Mouse (Mus musculus) cerebral cortex, adult 2 months (tissue): ENCODE measurements around the gene Fat3.

ENCODE experiments used
- WGBS: fragments of 180-500 bp; shearing (Covaris S2); methylation state at CpG from one replicate; pipeline ENCODE4 v1.1.7; 2018; 5-methylcytosine and 5-hydroxymethylcytosine counted together

Gene Fat3

GRCm38 (mm10) chr9:16501186-16501711 is at the start of gene Fat3:
TSS of gene Fat3 (minus strand) at chr9:16501285.
- WGBS = under 1% methylated on average over 21 of the region's 21 CpGs

- 66% methylated on average over 1 of the region's 1 CpGs for WGBS
Measured at GRCm38 (mm10) chr9:16532884-16533283, 31.8 kb upstream of the Fat3 start.

GRCm38 (mm10) chr9:16517543-16517942 is 16.5 kb upstream of the Fat3 start:
- 79% methylated on average over 1 of the region's 1 CpGs for WGBS

GRCm38 (mm10) chr9:16512005-16512404 is 10.9 kb upstream of the Fat3 start:
- WGBS = 62% methylated on average over 1 of the region's 1 CpGs

GRCm38 (mm10) chr9:16503776-16504175 is 2.7 kb upstream of the Fat3 start:
- WGBS = 65% methylated on average over 2 of the region's 2 CpGs

- 14% methylated on average over 13 of the region's 13 CpGs for WGBS
Measured at GRCm38 (mm10) chr9:16502673-16503343, 1.7 kb upstream of the Fat3 start.

GRCm38 (mm10) chr9:16501990-16502672 is 1.0 kb upstream of the Fat3 start:
- WGBS = under 1% methylated on average over 52 of the region's 52 CpGs

GRCm38 (mm10) chr9:16500382-16501185 is 501 bp downstream of the Fat3 start:
- WGBS = under 1% methylated on average over 41 of the region's 41 CpGs

- 1% methylated on average over 35 of the region's 35 CpGs for WGBS
Measured at GRCm38 (mm10) chr9:16499621-16500381, 1.3 kb downstream of the Fat3 start.

GRCm38 (mm10) chr9:16498876-16499275 is 2.2 kb downstream of the Fat3 start:
- WGBS = 12% methylated on average over 4 of the region's 4 CpGs

- 86% methylated on average over 1 of the region's 1 CpGs for WGBS
Measured at GRCm38 (mm10) chr9:16497361-16497760, 3.7 kb downstream of the Fat3 start.

- WGBS = 89% methylated on average over 3 of the region's 3 CpGs
Measured at GRCm38 (mm10) chr9:16496331-16496730, 4.8 kb downstream of the Fat3 start.

- 61% methylated on average over 3 of the region's 3 CpGs for WGBS
Measured at GRCm38 (mm10) chr9:16489661-16490060, 11.4 kb downstream of the Fat3 start.

- whole genome bisulfite sequencing = 90% methylated on average over 1 of the region's 1 CpGs
Measured at GRCm38 (mm10) chr9:16486229-16486628, 14.9 kb downstream of the Fat3 start.

- WGBS = 56% methylated on average over 4 of the region's 4 CpGs
Measured at GRCm38 (mm10) chr9:16485173-16485572, 15.9 kb downstream of the Fat3 start.

- WGBS = 38% methylated on average over 2 of the region's 2 CpGs
Measured at GRCm38 (mm10) chr9:16484765-16485164, 16.3 kb downstream of the Fat3 start.

GRCm38 (mm10) chr9:16461491-16461890 is 39.6 kb downstream of the Fat3 start:
- 45% methylated on average over 3 of the region's 3 CpGs for WGBS

GRCm38 (mm10) chr9:16460591-16460990 is 40.5 kb downstream of the Fat3 start:
- WGBS = 89% methylated on average over 2 of the region's 2 CpGs

GRCm38 (mm10) chr9:16441930-16442329 is 59.2 kb downstream of the Fat3 start:
- WGBS = 59% methylated on average over 4 of the region's 4 CpGs

GRCm38 (mm10) chr9:16440638-16441037 is 60.4 kb downstream of the Fat3 start:
- WGBS = 72% methylated on average over 6 of the region's 6 CpGs

- 80% methylated on average over 3 of the region's 3 CpGs for WGBS
Measured at GRCm38 (mm10) chr9:16439941-16440340, 61.1 kb downstream of the Fat3 start.
